Mouse (Mus musculus) right cerebral cortex, adult 18-20 months (tissue): ENCODE results near the gene Samd4b.

Experiments used
- DNase-seq: peaks from one replicate; pipeline ENCODE4 v3.0.0; 2022; ENCODE audit warnings: mixed read lengths

Gene Samd4b

GRCm38 (mm10) chr7:28586663-28587411 is 11.1 kb downstream of the Samd4b start:
- DNase-seq, result no peak

- DNase-seq, result no peak
Observed at GRCm38 (mm10) chr7:28585001-28585400, 12.9 kb downstream of the Samd4b start.

- no peak for DNase-seq
Observed at GRCm38 (mm10) chr7:28584468-28584867, 13.5 kb downstream of the Samd4b start.

GRCm38 (mm10) chr7:28583570-28584344 is 14.2 kb downstream of the Samd4b start:
- peak; percentile 41 for DNase-seq

GRCm38 (mm10) chr7:28582841-28583240 is 15.1 kb downstream of the Samd4b start:
- DNase-seq, result no peak

- no peak for DNase-seq
Observed at GRCm38 (mm10) chr7:28581721-28582120, 16.2 kb downstream of the Samd4b start.

- no peak for DNase-seq
Observed at GRCm38 (mm10) chr7:28579826-28580225, 18.1 kb downstream of the Samd4b start.

- no peak for DNase-seq
Observed at GRCm38 (mm10) chr7:28578543-28579053, 19.3 kb downstream of the Samd4b start.

- DNase-seq, result no peak
Observed at GRCm38 (mm10) chr7:28577826-28578542, 20.0 kb downstream of the Samd4b start.

- peak; percentile 46 for DNase-seq
Observed at GRCm38 (mm10) chr7:28576271-28576914, 21.6 kb downstream of the Samd4b start.

- no peak for DNase-seq
Observed at GRCm38 (mm10) chr7:28575597-28575996, 22.3 kb downstream of the Samd4b start.

- DNase-seq, result no peak
Observed at GRCm38 (mm10) chr7:28573236-28573635, 24.7 kb downstream of the Samd4b start.

GRCm38 (mm10) chr7:28572689-28573088 is 25.3 kb downstream of the Samd4b start:
- no peak for DNase-seq

GRCm38 (mm10) chr7:28570982-28571682 is 26.8 kb downstream of the Samd4b start:
- no peak for DNase-seq

- peak; percentile 40 for DNase-seq
Observed at GRCm38 (mm10) chr7:28570291-28570981, 27.5 kb downstream of the Samd4b start.

- peak; percentile 66 for DNase-seq
Observed at GRCm38 (mm10) chr7:28568253-28568652, 29.7 kb downstream of the Samd4b start.

- DNase-seq, result no peak
Observed at GRCm38 (mm10) chr7:28567539-28567938, 30.4 kb downstream of the Samd4b start.

GRCm38 (mm10) chr7:28565407-28565806 is 32.5 kb downstream of the Samd4b start:
- no peak for DNase-seq

- no peak for DNase-seq
Observed at GRCm38 (mm10) chr7:28562951-28563350, 35.0 kb downstream of the Samd4b start.

GRCm38 (mm10) chr7:28562371-28562770 is 35.6 kb downstream of the Samd4b start:
- no peak for DNase-seq

GRCm38 (mm10) chr7:28561967-28562366 is 36.0 kb downstream of the Samd4b start:
- DNase-seq, result no peak
